Mouse (Mus musculus) CD4-positive, CD25-positive, alpha-beta regulatory T cell, adult 9 weeks (primary cell): Measurements from ENCODE around the gene Avpr1b. TPM values are rescaled to one million over a fixed set of nuclear protein-coding genes. Genes with fewer than 3 reads are reported as not detected.

ENCODE experiments used
- polyA plus RNA-seq: library from polyadenylated mRNA; unstranded; fragments of 100-300 nt; shearing (Covaris generic); gene quantifications from one replicate; pipeline ENCODE4 v1.2.1, GENCODE M21; 2017

Avpr1b gene
- polyA plus RNA-seq = not detected

DNA sequence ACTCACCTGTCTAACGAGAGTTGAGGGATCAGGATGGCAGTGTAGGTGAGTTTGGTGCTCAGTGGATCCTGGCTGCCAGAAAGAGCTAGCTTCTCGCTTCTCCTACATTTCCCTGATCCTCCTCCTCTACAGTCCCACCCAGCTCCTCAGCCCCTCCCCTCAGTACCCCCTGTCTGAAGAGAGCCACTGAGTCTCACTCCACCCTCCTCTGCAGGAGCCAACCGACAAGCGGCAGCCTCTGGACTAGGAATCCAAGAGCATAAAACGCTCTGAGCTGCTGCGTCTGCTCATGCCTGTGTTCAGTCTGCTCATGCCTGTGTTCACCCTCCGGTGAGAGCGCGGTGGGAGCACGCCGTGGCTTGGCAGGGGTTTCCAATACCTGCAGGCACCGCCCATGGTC, at the start of gene Avpr1b:
Avpr1b (plus strand) TSS at position 335 of the 400 bp plus-strand sequence.

GRCm38 (mm10) chr1:131637791-131638540, 38.9 kb downstream of the Avpr1b start, which contains the start of gene Ctse:
TSS of gene Ctse (plus strand) at chr1:131638306.

Other genes starting within 250 kb of the Avpr1b start
- 47.7 TPM for gene Srgap2, start 71.9 kb upstream of the Avpr1b start, polyA plus RNA-seq
- gene Fam72a, start 71.3 kb upstream of the Avpr1b start, polyA plus RNA-seq = 1.3 TPM
- gene Ctse, start 39.1 kb downstream of the Avpr1b start, polyA plus RNA-seq = 32.2 TPM
- gene Rab7b, start 89.5 kb downstream of the Avpr1b start, polyA plus RNA-seq = not detected
- gene Slc26a9, start 144.8 kb downstream of the Avpr1b start, polyA plus RNA-seq = not detected
- gene Pm20d1, start 198.1 kb downstream of the Avpr1b start, polyA plus RNA-seq = 0.09 TPM
- gene Slc41a1, start 228.3 kb downstream of the Avpr1b start, polyA plus RNA-seq = 55.0 TPM